Mouse (Mus musculus): ENCODE measurements at regions not wholly inside any gene's neighbourhood (a gene's known extent, or its start where the extent isn't known, plus 50 kb on each side); places are given as distances from the start of the nearest gene placed in this dataset.

DNA sequence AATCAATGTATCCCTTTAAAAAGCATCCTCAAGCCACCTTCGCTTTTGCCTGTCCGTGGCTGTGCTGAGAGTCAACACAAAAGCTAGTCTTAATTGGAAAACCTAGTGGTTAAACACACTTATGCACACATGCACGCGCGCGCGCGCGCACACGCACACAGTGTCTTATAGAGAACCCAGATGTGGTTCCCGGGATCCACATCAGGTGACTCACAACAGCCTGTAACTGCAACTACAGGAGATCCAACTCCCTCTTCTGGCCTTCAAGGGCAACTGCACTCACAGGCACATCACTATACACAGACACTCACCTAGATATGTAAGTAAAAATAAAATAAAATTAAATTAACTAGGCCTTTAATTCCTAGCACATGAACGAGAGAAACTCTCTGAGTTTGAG lies 118.4 kb upstream of the Fam204a start:
- TF ChIP-seq CTCF (IDR thresholded peaks at IDR 0.05; ENCODE audit: extremely low read depth, insufficient read depth, low read length): no peak
- no peak for TF ChIP-seq POLR2A (IDR thresholded peaks at IDR 0.05; ENCODE audit: extremely low read depth, insufficient read depth, low read length)

Data from cortical plate, adult 2 months (tissue).